Mouse (Mus musculus) spleen, adult 18-20 months (tissue): ENCODE results near the gene Olfr1316.

Experiments
- DNase-seq, 2 experiments: peaks; one replicate each; pipeline ENCODE4 v3.0.0; 2022; ENCODE audit warnings: mixed read lengths in 2 of 2

The Olfr1316 gene

DNA sequence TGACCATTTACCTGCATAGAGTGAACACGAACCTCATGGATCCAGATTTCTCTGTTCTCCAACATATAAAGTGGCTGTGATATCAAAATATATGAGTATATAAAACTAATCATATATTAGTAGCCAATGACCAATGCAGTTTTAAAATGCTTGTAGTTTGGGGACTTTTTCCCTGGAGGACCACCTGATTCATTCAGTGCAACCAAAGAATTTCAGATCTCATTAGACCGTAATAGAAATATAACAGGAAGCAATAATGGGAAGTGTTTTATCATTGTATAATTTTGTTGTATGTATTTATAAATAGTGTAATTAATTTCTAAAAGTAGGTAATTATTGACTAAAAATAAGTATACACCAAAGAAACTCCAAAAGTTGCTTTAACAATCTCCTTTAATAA is at the start of gene Olfr1316:
Olfr1316 (minus strand) TSS at position 101 of the 400 bp plus-strand sequence.
- no peak for DNase-seq

DNA sequence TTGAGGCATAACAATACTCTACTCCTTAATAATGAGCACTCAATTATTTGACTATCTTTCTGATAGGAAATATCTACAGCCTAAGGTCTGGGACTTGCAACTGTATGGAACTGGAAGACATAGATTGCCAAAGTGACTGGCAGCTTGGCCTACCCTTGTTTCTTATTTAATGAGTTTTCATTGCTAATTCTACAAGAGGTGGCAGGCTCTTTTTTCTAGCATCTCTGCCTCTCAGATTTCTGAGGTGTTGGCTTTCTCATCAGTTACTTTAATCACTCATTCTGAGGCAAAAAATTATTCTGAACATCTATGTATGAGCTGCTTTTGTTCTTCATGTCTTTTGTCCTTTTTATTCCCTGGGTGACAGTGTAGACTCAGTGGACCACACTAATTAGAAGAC is 19.1 kb upstream of the Olfr1316 start, which contains the start of gene Olfr1318:
Olfr1318 (plus strand) TSS at position 301 of the 400 bp plus-strand sequence.
- no peak for DNase-seq

DNA sequence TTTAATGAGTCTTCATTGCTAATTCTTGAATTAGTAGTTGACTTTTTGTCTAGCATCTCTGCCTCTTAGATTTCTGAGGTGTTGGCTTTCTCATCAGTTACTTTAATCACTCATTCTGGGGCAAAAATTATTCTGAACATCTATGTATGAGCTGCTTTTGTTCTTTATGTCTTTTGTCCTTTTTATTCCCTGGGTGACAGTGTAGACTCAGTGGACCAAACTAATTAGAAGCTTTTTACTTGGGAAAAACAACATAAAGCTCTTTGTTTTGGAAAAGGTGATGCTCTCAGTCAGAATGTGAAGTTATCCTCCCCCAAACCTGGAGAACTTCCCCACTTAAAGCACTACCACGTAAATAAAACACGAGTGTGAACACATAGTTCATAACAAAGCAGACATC is 5.3 kb upstream of the Olfr1316 start, which contains the start of gene Olfr1317:
Olfr1317 (plus strand) TSS at position 301 of the 400 bp plus-strand sequence.
- DNase-seq, result no peak

DNA sequence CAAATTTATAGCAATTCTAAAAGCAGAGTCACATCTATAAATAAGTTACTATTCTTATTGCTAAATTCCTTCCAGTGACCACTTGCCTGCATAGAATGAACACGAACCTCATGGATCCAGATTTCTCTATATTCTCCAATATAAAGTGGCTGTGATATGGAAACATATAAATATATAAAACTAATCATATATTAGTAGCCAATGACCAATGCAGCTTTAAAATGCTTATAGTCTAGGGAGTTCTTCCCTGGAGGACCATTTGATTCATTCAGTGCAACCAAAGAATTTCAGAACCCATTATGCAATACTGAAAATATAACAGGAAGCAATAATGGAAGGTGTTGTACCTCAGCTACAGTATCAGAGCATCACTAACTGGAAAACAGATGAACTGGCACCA is 19.4 kb downstream of the Olfr1316 start, which contains the start of gene Olfr1315-ps1:
Olfr1315-ps1 (minus strand) TSS at position 101 of the 400 bp plus-strand sequence.
- no peak for DNase-seq

- DNase-seq, result no peak
Observed at GRCm38 (mm10) chr2:112096681-112097080, 38.1 kb downstream of the Olfr1316 start, which contains the start of gene Olfr1314. Olfr1314 (minus strand) TSS chr2:112096781.

DNA sequence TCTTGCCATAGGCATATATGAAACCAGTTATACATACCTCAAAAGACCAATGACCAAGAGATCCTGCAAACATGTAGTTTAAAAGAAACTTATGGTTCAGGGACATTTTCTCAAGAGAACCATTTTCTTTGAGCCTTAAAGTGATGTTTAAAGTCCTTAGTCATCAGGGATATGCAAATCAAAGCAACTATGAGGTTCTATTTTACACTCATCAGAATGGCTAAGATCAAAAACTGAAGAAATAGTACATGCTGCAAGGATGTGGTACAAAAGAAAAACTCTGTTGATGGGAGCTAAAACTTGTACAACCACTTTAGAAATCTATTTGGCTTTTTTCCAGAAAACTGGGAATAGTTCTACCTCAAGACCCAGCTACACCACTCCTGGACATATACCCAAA is 57.0 kb downstream of the Olfr1316 start, which contains the start of gene Olfr1313:
Olfr1313 (minus strand) TSS at position 101 of the 400 bp plus-strand sequence.
- DNase-seq, result no peak
